In genomic region chr8:114133510-114134362, GRCm38 (mm10) we compare ENCODE assay signal across 8 mouse cellular contexts. TPM values are rescaled to one million over a fixed set of nuclear protein-coding genes. Genes with fewer than 3 reads are reported as not detected.
A peak's percentile ranks its signal among the peaks of the same experiment; 100 is the strongest.
DNase-seq lines count a peak whose midpoint lies in the region; ATAC-seq and TF ChIP-seq lines count a peak whose summit lies in the region.

Gene Nudt7, plus strand, starts transcription at chr8:114133557.

- H3K27ac ChIP-seq in layer of hippocampus, adult 2 months = peak within 1 kb of the TSS; percentile 87

- 1% methylated on average over 23 of the region's 23 CpGs for WGBS in lung, adult 2 months

- DNase-seq in Muller cell, postnatal 12 days (ENCODE audit: inconsistent ontology term) = peak; percentile 95
- peak; percentile 90 for DNase-seq in cerebellum, adult 9-10 months
- peak; percentile 95 for DNase-seq in forelimb bud, embryonic 11.5 days (ENCODE audit: low read depth, low spot score)
- DNase-seq in heart, postnatal 4 days = peak; percentile 90
- peak; percentile 70 to 84 for DNase-seq in layer of hippocampus, adult 2 months (ENCODE audit: low spot score in 2 of 2)
- DNase-seq in lung, adult 2 months = peak; percentile 84
- peak; percentile 87 for DNase-seq in testis, postnatal 14 days (ENCODE audit: low spot score)

- peak; percentile 93 for ATAC-seq in neutrophil, adult 5-6 weeks (ENCODE audit: extremely low read depth, insufficient number of reproducible peaks, low FRiP score, poor library complexity, severe bottlenecking)

- peak; percentile 89; the same call in 1 of the 2 replicates for TF ChIP-seq POLR2A in lung, adult 2 months (IDR thresholded peaks at IDR 0.05; ENCODE audit: borderline replicate concordance, extremely low read depth, low read depth, low read length)

- peak; percentile 39 for TF ChIP-seq CTCF in layer of hippocampus, adult 2 months (conservative IDR thresholded peaks at IDR 0.05)
- no peak for TF ChIP-seq CTCF in lung, adult 2 months (IDR thresholded peaks at IDR 0.05; ENCODE audit: insufficient read depth, low read length)

- H3K4me1 ChIP-seq in lung, adult 2 months (ENCODE audit: control insufficient read depth, insufficient read depth, low read length) = peaks cover 3% of the 10 kb centered on the region

- peak within 1 kb of the TSS; percentile 75 for H3K4me3 ChIP-seq in layer of hippocampus, adult 2 months
- H3K4me3 ChIP-seq in lung, adult 2 months (replicated peaks; ENCODE audit: extremely low read depth, low read depth, low read length) = peak within 1 kb of the TSS; percentile 82

RNA-seq across cellular contexts. Expression of gene Nudt7, which starts in this region (rescaled TPM):
- total RNA-seq in heart, postnatal 4 days (2021) = 10 to 100 TPM; 29.2 to 31.2 TPM
- 1 to 10 TPM; 4.6 to 4.9 TPM for total RNA-seq in layer of hippocampus, adult 2 months (2021)
- polyA plus RNA-seq in lung, adult 2 months (2012; rRNA removed) = 8.8 and 12.3 TPM in 2 replicates
- 16.2 and 17.8 TPM in 2 replicates for total RNA-seq in neutrophil, adult 5-6 weeks (2017)

Comparison
In these comparisons a context has a peak if more than half of its experiments do, and no peak if none do; other contexts are left out.
1. Peak in every context shown above with its lines: DNase-seq, ATAC-seq, H3K4me3 ChIP-seq and H3K27ac ChIP-seq.